Mouse (Mus musculus): Measurements from ENCODE around the gene Eif2s1.

- TF ChIP-seq POLR2A (IDR thresholded peaks at IDR 0.05; ENCODE audit: insufficient read depth, low read depth, low read length) = no peak
- no peak for TF ChIP-seq CTCF (IDR thresholded peaks at IDR 0.05; ENCODE audit: insufficient read depth, low read depth, low read length)
Observed at GRCm38 (mm10) chr12:78839906-78840305, 21.7 kb upstream of the Eif2s1 start.

Data from olfactory bulb, adult 2 months (tissue).